Mouse (Mus musculus): ENCODE results near the gene Thsd7b.

GRCm38 (mm10) chr1:130099227-130099626, 826.1 kb downstream of the Thsd7b start:
- TF ChIP-seq CTCF (IDR thresholded peaks at IDR 0.05; ENCODE audit: extremely low read depth, insufficient read length, insufficient replicate concordance, low read depth, low read length) (no peak), POLR2A (IDR thresholded peaks at IDR 0.05; ENCODE audit: low read depth, low read length) (no peak)

Data from small intestine, adult 2 months (tissue).